Mouse (Mus musculus): Measurements from ENCODE around the gene Tcea3. TPM values are rescaled to one million over a fixed set of nuclear protein-coding genes. Genes with fewer than 3 reads are reported as not detected.
A peak's percentile ranks its signal among the peaks of the same experiment; 100 is the strongest.

Tcea3 gene
- polyA plus RNA-seq, 1 experiment from 2014 or later, result 29.8 TPM

- H3K4me2 ChIP-seq (ENCODE audit: low read depth, low read length), result no peak overlapping the region
- H3K9ac ChIP-seq (ENCODE audit: low read depth, low read length), result no peak overlapping the region
- H3K4me1 ChIP-seq (ENCODE audit: control insufficient read depth, low read depth, low read length), result peaks cover 10% of the 10 kb centered on the region
- WGBS (ENCODE audit: insufficient replicate concordance), result 87% methylated on average over 39 of the region's 39 CpGs
- H3K27ac ChIP-seq (ENCODE audit: low read length), result no peak overlapping the region
- H3K36me3 ChIP-seq (ENCODE audit: control insufficient read depth, insufficient read depth), result peaks cover 35% of the 10 kb centered on the region
- no peak overlapping the region for H3K4me3 ChIP-seq (ENCODE audit: low read depth, low read length)
- no peaks in the 10 kb centered on the region for H3K27me3 ChIP-seq (ENCODE audit: control insufficient read depth, insufficient read depth, low read depth, low read length)
- H3K9me3 ChIP-seq (replicated peaks; ENCODE audit: control insufficient read depth, low read length), result 0 out of 2 replicates have a peak, but pooled peaks cover 2% of the 10 kb centered on the region
- ATAC-seq (ENCODE audit: low read depth), result no peak
These were observed 43.5 kb downstream of the Tcea3 start for GRCm38 (mm10) chr4:136290781-136291595.

GRCm38 (mm10) chr4:136291692-136292091 lies 44.2 kb downstream of the Tcea3 start:
- Histone ChIP-seq H3K4me2 (ENCODE audit: low read depth, low read length) (no peak overlapping the region), H3K4me3 (ENCODE audit: low read depth, low read length) (no peak overlapping the region), H3K27ac (ENCODE audit: low read length) (no peak overlapping the region), H3K9ac (ENCODE audit: low read depth, low read length) (no peak overlapping the region), H3K4me1 (ENCODE audit: control insufficient read depth, low read depth, low read length) (peaks cover 5% of the 10 kb centered on the region), H3K27me3 (ENCODE audit: control insufficient read depth, insufficient read depth, low read depth, low read length) (no peaks in the 10 kb centered on the region), H3K36me3 (ENCODE audit: control insufficient read depth, insufficient read depth) (peaks cover 35% of the 10 kb centered on the region), H3K9me3 (replicated peaks; ENCODE audit: control insufficient read depth, low read length) (0 out of 2 replicates have a peak, but pooled peaks cover 2% of the 10 kb centered on the region)
- 82% methylated on average over 6 of the region's 6 CpGs for WGBS (ENCODE audit: insufficient replicate concordance)
- ATAC-seq (ENCODE audit: low read depth), result no peak

- Histone ChIP-seq H3K9me3 (replicated peaks; ENCODE audit: control insufficient read depth, low read length) (no peaks in the 10 kb centered on the region), H3K27ac (ENCODE audit: low read length) (no peak overlapping the region), H3K27me3 (ENCODE audit: control insufficient read depth, insufficient read depth, low read depth, low read length) (no peaks in the 10 kb centered on the region), H3K4me2 (ENCODE audit: low read depth, low read length) (no peak overlapping the region), H3K4me3 (ENCODE audit: low read depth, low read length) (no peak overlapping the region), H3K36me3 (ENCODE audit: control insufficient read depth, insufficient read depth) (peaks cover 10% of the 10 kb centered on the region), H3K9ac (ENCODE audit: low read depth, low read length) (no peak overlapping the region), H3K4me1 (ENCODE audit: control insufficient read depth, low read depth, low read length) (no peaks in the 10 kb centered on the region)
- no peak for ATAC-seq (ENCODE audit: low read depth)
- 48% methylated on average over 7 of the region's 7 CpGs for WGBS (ENCODE audit: insufficient replicate concordance)
These were observed 48.4 kb downstream of the Tcea3 start for GRCm38 (mm10) chr4:136295941-136296340.

- no peak overlapping the region for H3K4me2 ChIP-seq (ENCODE audit: low read depth, low read length)
- H3K9me3 ChIP-seq (replicated peaks; ENCODE audit: control insufficient read depth, low read length), result no peaks in the 10 kb centered on the region
- no peak overlapping the region for H3K9ac ChIP-seq (ENCODE audit: low read depth, low read length)
- 0 out of 2 replicates have a peak, but pooled peaks have one; percentile 11 for ATAC-seq (ENCODE audit: low read depth)
- no peaks in the 10 kb centered on the region for H3K27me3 ChIP-seq (ENCODE audit: control insufficient read depth, insufficient read depth, low read depth, low read length)
- 36% methylated on average over 4 of the region's 4 CpGs for WGBS (ENCODE audit: insufficient replicate concordance)
- H3K4me1 ChIP-seq (ENCODE audit: control insufficient read depth, low read depth, low read length), result no peaks in the 10 kb centered on the region
- no peaks in the 10 kb centered on the region for H3K36me3 ChIP-seq (ENCODE audit: control insufficient read depth, insufficient read depth)
- no peak overlapping the region for H3K27ac ChIP-seq (ENCODE audit: low read length)
- H3K4me3 ChIP-seq (ENCODE audit: low read depth, low read length), result no peak overlapping the region
These were observed 54.9 kb downstream of the Tcea3 start for GRCm38 (mm10) chr4:136302462-136302861.

- Histone ChIP-seq H3K9me3 (replicated peaks; ENCODE audit: control insufficient read depth, low read length) (no peaks in the 10 kb centered on the region), H3K4me2 (ENCODE audit: low read depth, low read length) (no peak overlapping the region), H3K4me1 (ENCODE audit: control insufficient read depth, low read depth, low read length) (peaks cover 3% of the 10 kb centered on the region), H3K9ac (ENCODE audit: low read depth, low read length) (no peak overlapping the region), H3K36me3 (ENCODE audit: control insufficient read depth, insufficient read depth) (no peaks in the 10 kb centered on the region), H3K4me3 (ENCODE audit: low read depth, low read length) (no peak overlapping the region), H3K27me3 (ENCODE audit: control insufficient read depth, insufficient read depth, low read depth, low read length) (no peaks in the 10 kb centered on the region), H3K27ac (ENCODE audit: low read length) (no peak overlapping the region)
- ATAC-seq (ENCODE audit: low read depth), result no peak
- WGBS (ENCODE audit: insufficient replicate concordance), result 35% methylated on average over 2 of the region's 2 CpGs
These were observed 56.7 kb downstream of the Tcea3 start for GRCm38 (mm10) chr4:136304181-136304580.

GRCm38 (mm10) chr4:136308355-136308754 lies 60.8 kb downstream of the Tcea3 start:
- H3K27ac ChIP-seq (ENCODE audit: low read length), result no peak overlapping the region
- WGBS (ENCODE audit: insufficient replicate concordance), result 59% methylated on average over 2 of the region's 2 CpGs

GRCm38 (mm10) chr4:136309780-136310179 lies 62.3 kb downstream of the Tcea3 start:
- Histone ChIP-seq H3K4me3 (ENCODE audit: low read depth, low read length) (peak overlapping the region; percentile 96), H3K27me3 (ENCODE audit: control insufficient read depth, insufficient read depth, low read depth, low read length) (no peaks in the 10 kb centered on the region), H3K27ac (ENCODE audit: low read length) (peak overlapping the region; percentile 97), H3K9me3 (replicated peaks; ENCODE audit: control insufficient read depth, low read length) (no peaks in the 10 kb centered on the region), H3K4me1 (ENCODE audit: control insufficient read depth, low read depth, low read length) (peaks cover 24% of the 10 kb centered on the region), H3K4me2 (ENCODE audit: low read depth, low read length) (peak overlapping the region; percentile 99), H3K36me3 (ENCODE audit: control insufficient read depth, insufficient read depth) (no peaks in the 10 kb centered on the region), H3K9ac (ENCODE audit: low read depth, low read length) (peak overlapping the region; percentile 100)
- under 1% methylated on average over 11 of the region's 11 CpGs for WGBS (ENCODE audit: insufficient replicate concordance)
- ATAC-seq (ENCODE audit: low read depth), result peak; percentile 49

More at GRCm38 (mm10) chr4:136308355-136308754, 60.8 kb downstream of the Tcea3 start:
- Histone ChIP-seq H3K4me2 (ENCODE audit: low read depth, low read length) (no peak overlapping the region), H3K9ac (ENCODE audit: low read depth, low read length) (no peak overlapping the region), H3K27me3 (ENCODE audit: control insufficient read depth, insufficient read depth, low read depth, low read length) (no peaks in the 10 kb centered on the region), H3K36me3 (ENCODE audit: control insufficient read depth, insufficient read depth) (no peaks in the 10 kb centered on the region), H3K4me3 (ENCODE audit: low read depth, low read length) (no peak overlapping the region), H3K9me3 (replicated peaks; ENCODE audit: control insufficient read depth, low read length) (no peaks in the 10 kb centered on the region), H3K4me1 (ENCODE audit: control insufficient read depth, low read depth, low read length) (peaks cover 21% of the 10 kb centered on the region)
- no peak for ATAC-seq (ENCODE audit: low read depth)

- Histone ChIP-seq H3K4me3 (ENCODE audit: low read depth, low read length) (peak within 1 kb of the TSS; percentile 96), H3K9ac (ENCODE audit: low read depth, low read length) (peak within 1 kb of the TSS; percentile 100), H3K9me3 (replicated peaks; ENCODE audit: control insufficient read depth, low read length) (no peaks in the 10 kb centered on the region), H3K36me3 (ENCODE audit: control insufficient read depth, insufficient read depth) (no peaks in the 10 kb centered on the region), H3K4me2 (ENCODE audit: low read depth, low read length) (peak within 1 kb of the TSS; percentile 99), H3K27ac (ENCODE audit: low read length) (peak within 1 kb of the TSS; percentile 97), H3K27me3 (ENCODE audit: control insufficient read depth, insufficient read depth, low read depth, low read length) (no peaks in the 10 kb centered on the region), H3K4me1 (ENCODE audit: control insufficient read depth, low read depth, low read length) (peaks cover 24% of the 10 kb centered on the region)
- peak; percentile 92 for ATAC-seq (ENCODE audit: low read depth)
- under 1% methylated on average over 61 of the region's 65 CpGs for WGBS (ENCODE audit: insufficient replicate concordance)
These were observed 62.9 kb downstream of the Tcea3 start, which contains the start of gene Hnrnpr for GRCm38 (mm10) chr4:136310229-136311041. Gene Hnrnpr (plus strand): TSS chr4:136310942.

All from liver, embryonic 16.5 days (tissue).